Mouse (Mus musculus): ENCODE measurements around the gene Nufip2.
"Not testable (repeated sequence)": the region's sequence is repeated elsewhere in the genome, so short reads cannot be mapped to it uniquely, and the experiment has no call there.

The Nufip2 gene

GRCm38 (mm10) chr11:77685383-77686265 is at the start of gene Nufip2:
Gene Nufip2, plus strand, starts transcription at chr11:77686155.
- in situ Hi-C loops (cut with MboI; ENCODE audit: low sequenced_read_pairs), result no loop called here

DNA sequence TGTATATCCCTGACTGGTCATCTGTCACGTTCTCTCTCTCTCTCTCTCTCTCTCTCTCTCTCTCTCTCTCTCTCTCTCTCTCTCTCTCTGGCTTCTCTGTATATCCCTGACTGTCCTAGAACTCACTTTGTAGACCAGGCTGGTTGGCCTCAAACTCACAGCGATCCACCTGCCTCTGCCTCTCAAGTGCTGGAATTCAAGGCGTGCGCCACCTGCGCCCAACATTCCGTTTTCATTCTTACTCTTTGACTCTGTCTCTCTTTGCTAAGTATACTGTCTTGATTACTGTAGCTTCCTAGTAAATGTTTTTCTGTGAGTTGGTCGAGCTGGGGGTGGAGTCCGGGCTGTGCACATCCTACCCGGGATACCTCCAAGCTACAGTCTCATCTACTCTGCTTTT is 44.6 kb upstream of the Nufip2 start:
- in situ Hi-C loops (cut with MboI; ENCODE audit: low sequenced_read_pairs), result no loop called here

DNA sequence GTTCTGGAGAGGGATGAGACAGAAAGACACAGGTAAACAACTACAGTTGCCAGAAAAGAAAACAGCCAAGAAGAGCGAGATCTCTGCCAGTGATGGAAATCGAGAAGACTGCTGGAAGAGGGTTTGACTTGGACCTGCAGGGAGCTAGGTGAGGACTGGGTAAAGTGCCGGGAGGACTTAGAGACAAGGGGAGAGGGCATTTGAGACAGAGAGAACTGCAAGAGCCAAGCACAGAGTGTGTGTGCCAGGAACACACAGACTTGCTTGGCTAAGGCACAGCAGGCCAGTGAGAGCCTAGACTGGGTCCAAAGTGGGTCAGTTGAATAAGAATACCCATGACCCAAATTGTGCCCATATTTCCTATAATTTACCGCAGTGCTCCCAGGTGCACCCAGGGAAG is 40.5 kb upstream of the Nufip2 start:
- in situ Hi-C loops (cut with MboI; ENCODE audit: low sequenced_read_pairs), result no loop called here

DNA sequence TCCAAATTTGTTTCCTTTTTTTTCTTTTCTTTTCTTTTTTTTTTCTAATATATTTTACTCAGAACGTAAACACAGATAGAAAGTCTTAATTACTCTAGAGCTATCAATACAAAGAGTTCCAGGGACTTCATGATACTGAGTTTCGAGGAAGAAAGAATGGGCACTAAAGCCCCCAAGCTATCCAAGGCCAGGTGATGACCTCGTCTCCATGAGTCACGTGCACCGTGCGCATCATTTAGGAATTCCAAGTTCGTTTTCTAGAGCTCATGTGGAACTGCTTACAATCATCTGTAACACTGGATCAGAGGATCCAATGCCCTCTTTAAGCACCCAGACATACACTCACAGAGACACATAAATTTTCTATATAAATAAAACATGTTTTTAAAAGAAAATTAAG is 37.1 kb upstream of the Nufip2 start:
- in situ Hi-C loops (cut with MboI; ENCODE audit: low sequenced_read_pairs), result no loop called here

- in situ Hi-C loops (cut with MboI; ENCODE audit: low sequenced_read_pairs), result no loop called here
Measured at GRCm38 (mm10) chr11:77652484-77652883, 33.5 kb upstream of the Nufip2 start.

GRCm38 (mm10) chr11:77653406-77654190 is 32.4 kb upstream of the Nufip2 start:
- in situ Hi-C loops (cut with MboI; ENCODE audit: low sequenced_read_pairs), result not testable (repeated sequence)

DNA sequence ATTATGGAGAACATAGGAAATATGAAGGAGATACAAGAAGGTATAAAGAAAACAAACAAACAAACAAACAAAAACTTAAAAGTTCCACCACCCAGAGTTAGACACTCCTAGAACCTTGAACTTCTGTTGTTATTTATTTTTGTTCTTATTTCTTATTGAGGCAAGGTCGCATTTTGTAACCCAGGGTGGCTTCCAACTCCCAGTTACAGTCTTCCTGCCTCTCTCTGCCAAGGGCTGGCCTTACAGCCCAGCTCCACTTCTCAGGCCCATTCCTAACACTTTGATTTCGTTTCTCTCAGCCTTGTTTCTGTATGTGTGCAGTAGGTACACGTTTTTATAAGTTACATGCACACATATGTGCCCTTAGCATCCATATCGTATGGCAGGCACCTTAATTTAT is 26.0 kb upstream of the Nufip2 start:
- in situ Hi-C loops (cut with MboI; ENCODE audit: low sequenced_read_pairs), result no loop called here

GRCm38 (mm10) chr11:77663639-77664038 is 22.3 kb upstream of the Nufip2 start:
- in situ Hi-C loops (cut with MboI; ENCODE audit: low sequenced_read_pairs), result no loop called here

GRCm38 (mm10) chr11:77664046-77664445 is 21.9 kb upstream of the Nufip2 start:
- in situ Hi-C loops (cut with MboI; ENCODE audit: low sequenced_read_pairs), result no loop called here

DNA sequence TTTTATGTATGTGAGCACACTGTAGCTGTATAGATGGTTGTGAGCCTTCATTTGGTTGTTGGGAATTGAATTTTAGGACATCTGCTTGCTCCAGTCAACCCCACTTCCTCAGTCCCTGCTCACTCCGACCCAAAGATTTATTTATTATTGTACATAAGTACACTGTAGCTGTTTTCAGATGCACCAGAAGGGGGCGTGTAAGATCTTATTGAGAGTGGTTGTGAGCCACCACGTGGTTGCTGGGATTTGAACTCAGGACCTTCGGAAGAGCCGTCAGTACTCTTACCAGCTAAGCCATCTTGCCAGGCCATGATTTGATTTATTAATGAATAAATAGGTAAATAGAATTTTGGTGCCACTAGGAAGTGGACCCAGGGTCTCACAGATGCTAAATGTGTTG is 20.6 kb upstream of the Nufip2 start:
- in situ Hi-C loops (cut with MboI; ENCODE audit: low sequenced_read_pairs), result not testable (repeated sequence)

GRCm38 (mm10) chr11:77666766-77667165 is 19.2 kb upstream of the Nufip2 start:
- in situ Hi-C loops (cut with MboI; ENCODE audit: low sequenced_read_pairs), result not testable (repeated sequence)

DNA sequence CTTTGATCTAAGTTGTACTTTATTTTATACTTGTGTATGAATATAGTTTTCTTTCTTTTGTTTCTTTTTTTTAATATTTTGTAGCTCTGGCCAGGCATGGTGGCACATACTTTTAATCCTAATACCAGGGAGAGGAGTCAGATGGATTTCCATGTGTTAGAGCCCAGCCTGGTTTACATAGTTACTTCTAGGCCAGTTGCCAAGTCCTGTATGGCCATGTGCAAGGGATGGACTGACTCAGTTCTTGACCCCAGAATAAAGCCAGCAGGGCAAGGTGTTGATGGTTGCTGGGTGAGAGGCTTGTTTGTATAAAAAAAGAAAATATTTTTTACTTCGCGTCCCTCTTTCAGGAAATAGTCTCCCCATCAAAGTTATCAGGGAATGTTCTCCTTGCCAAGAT is 13.2 kb upstream of the Nufip2 start:
- in situ Hi-C loops (cut with MboI; ENCODE audit: low sequenced_read_pairs), result no loop called here

- in situ Hi-C loops (cut with MboI; ENCODE audit: low sequenced_read_pairs), result no loop called here
Measured at GRCm38 (mm10) chr11:77673428-77673991, 12.4 kb upstream of the Nufip2 start.

- in situ Hi-C loops (cut with MboI; ENCODE audit: low sequenced_read_pairs), result no loop called here
Measured at GRCm38 (mm10) chr11:77680018-77680417, 5.9 kb upstream of the Nufip2 start.

- in situ Hi-C loops (cut with MboI; ENCODE audit: low sequenced_read_pairs), result no loop called here
Measured at GRCm38 (mm10) chr11:77684896-77685295, 1.1 kb upstream of the Nufip2 start.

DNA sequence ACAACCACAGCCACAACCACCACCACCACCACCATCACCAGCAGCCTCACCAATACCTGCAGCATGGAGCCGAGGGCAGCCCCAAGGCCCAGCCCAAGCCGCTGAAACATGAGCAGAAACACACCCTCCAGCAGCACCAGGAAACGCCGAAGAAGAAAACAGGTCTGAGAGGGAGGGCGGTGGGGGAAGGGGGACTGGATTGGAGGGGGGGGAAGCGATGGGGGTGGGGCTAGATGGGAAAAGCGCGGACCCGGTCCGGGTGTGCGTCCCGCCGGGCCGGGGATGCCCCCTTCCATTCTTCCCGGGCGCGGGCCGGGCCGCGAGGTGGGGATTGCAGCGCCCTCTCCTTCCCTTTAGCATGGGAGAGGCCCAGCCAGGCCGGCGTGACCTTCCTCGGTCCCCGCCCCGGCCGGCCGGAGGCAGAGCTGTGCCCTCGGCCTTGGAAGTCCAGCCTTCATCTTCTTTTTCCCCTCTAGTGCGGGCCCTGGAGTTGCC is 438 bp downstream of the Nufip2 start:
- in situ Hi-C loops (cut with MboI; ENCODE audit: low sequenced_read_pairs), result no loop called here

DNA sequence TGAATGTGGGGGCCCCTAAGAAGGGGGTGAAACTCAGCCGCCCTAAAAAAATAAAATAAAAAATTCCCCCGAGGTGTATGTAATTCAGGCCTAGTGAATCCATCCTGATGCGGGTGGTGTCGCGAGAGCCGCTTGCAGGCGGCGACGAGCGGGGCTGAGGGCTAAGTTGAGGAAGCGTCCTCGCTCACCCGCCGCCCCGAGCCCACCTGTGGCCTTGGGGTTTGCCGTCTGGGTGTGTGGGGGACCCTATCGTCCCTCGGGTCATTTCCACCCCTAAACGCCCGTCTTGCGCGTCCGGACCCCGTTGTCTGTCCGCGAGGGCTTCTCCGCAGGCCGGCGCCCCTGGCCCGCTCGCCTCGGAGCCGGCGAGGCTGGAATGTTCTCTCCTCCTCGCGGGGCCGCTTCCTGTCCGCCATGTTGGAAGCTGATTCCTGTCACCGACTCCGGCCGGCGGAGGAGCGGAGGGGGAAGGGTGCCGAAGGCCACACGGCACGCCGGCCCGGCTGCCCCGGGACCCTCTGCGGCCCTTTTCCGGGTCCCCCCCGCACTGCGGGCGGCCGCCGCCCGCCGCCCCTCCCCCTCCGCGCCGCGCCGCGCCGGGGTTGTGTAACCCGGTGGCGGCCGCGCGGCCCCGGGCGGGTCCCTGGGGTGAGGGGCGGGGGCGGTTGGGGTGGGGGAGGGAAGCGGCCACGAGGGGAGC is 1.0 kb downstream of the Nufip2 start:
- in situ Hi-C loops (cut with MboI; ENCODE audit: low sequenced_read_pairs), result no loop called here

GRCm38 (mm10) chr11:77687541-77688131 is 1.7 kb downstream of the Nufip2 start:
- in situ Hi-C loops (cut with MboI; ENCODE audit: low sequenced_read_pairs), result no loop called here

DNA sequence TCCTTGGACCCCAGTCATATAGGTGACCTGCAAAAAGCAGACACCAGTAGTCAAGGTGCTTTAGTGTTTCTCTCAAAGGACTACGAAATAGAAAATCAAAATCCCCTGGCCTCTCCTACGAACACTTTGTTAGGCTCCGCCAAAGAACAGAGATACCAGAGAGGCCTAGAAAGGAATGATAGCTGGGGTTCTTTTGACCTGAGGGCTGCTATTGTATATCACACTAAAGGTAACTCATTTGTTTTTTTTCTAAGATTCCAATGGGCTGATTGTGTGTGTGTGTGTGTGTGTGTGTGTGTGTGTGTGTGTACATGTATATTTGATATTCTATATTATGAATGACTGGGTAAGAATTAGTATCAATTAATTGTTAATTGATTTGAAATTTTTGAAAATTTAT is 7.1 kb downstream of the Nufip2 start:
- in situ Hi-C loops (cut with MboI; ENCODE audit: low sequenced_read_pairs), result no loop called here

- in situ Hi-C loops (cut with MboI; ENCODE audit: low sequenced_read_pairs), result no loop called here
Measured at GRCm38 (mm10) chr11:77697232-77697631, 11.3 kb downstream of the Nufip2 start.

- in situ Hi-C loops (cut with MboI; ENCODE audit: low sequenced_read_pairs), result no loop called here
Measured at GRCm38 (mm10) chr11:77705920-77706319, 20.0 kb downstream of the Nufip2 start.

Data from CH12F3 (cell line).